Mouse (Mus musculus): ENCODE measurements around the gene Nhlrc4. TPM values are rescaled to one million over a fixed set of nuclear protein-coding genes. Genes with fewer than 3 reads are reported as not detected.

Gene Nhlrc4
- polyA plus RNA-seq, 1 experiment, result 0.30 TPM

DNA sequence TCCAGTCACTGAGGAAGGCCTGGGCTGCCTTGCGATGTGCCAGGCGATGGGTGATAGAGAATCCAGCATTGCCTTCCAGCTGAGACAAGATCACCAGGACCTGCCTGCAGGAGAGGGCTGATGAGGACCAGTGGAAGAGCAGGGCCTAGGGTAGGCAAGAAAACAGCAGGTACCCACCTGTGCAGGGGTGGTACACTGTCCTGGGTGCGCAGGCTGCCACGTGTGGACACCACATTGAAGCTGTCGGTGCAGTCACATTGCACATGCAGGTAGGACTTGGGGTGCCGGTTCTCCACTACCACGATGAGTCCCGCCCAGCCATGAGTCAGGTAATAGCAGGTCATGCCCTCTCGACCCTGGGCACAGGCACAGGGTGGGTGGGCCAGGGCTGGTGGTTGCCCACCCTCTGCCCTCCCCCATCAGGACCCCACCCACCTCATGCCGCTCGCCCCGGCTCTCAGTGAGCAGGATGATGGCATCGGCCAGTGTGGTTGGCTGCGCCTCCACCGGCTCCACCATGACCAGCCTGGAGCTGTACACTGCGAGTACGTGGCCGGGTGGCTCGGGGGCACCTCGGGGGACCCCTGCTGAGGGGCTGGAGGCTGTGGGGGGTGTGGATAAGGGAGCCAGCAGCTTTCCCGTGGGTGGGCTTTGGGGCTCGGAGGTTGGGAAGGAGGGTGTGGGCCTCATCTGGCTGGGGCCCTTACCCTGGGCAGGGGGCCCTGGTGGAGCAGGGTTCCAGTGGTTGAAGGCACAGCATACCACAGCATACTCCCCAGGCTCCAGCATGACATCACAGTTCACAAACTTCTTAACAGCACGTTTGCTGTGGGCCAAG lies 15.1 kb upstream of the Nhlrc4 start:
- DNase-seq (ENCODE audit: extremely low spot score in 1 of 2, low spot score in 1 of 2), result no peak

DNA sequence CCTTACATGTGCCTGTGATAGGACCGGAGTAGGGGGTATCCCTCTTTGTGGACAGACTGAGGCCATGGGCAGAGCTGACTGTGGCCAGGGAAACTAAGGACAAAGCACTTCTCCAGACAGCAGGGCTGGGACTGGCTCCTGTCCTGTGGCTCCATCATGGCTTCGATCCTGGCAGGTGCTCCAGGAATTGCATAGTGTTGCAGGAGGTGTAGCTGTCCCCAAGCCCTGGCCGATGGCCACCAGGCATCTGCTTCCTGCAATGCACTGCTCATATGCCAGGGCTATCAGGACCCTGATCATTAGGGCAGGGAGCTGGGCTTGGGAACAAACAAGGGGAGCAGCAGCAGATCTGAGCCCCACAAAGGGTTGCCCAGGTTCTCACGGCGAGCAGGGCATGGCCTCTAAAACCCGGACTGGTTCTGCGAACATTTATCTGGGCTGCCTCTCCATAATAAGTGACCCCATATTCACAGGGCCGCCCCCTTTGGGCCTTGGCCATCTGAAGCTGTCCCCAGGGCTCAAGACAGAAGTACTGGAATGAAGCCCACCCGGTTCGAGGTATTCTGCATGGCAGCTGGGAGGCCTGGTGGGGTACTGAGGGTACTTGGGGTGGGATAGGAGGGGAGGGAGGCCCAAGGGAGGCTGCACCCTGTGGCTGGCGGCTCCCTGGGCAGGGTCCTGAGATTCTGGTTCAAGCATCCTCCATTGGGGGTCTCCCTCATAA lies 14.2 kb upstream of the Nhlrc4 start:
- no peak for DNase-seq (ENCODE audit: extremely low spot score in 1 of 2, low spot score in 1 of 2)

DNA sequence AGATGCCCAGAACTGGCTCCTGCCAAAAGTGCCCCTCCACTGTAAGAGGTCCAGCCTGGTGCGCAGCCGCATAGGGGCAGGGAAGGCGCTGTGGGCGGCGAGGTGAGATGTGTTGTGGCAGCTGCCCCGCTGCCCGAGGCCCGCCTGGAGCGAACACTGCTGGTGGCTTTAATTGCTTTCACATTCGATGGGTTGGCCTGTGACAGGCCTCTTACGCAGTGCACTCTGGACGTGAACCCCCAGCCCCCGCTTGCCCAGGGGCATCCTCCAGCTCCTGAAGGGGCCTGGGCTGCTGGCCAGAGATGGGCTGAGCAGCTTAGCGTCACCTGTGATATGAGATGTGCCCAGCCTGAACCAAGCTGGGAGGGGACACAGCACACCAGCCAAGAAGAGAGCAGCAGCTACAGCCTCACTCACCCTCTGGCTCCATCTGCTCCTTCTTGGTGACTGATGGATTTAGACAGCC lies 12.9 kb upstream of the Nhlrc4 start:
- DNase-seq (ENCODE audit: extremely low spot score in 1 of 2, low spot score in 1 of 2), result no peak

DNA sequence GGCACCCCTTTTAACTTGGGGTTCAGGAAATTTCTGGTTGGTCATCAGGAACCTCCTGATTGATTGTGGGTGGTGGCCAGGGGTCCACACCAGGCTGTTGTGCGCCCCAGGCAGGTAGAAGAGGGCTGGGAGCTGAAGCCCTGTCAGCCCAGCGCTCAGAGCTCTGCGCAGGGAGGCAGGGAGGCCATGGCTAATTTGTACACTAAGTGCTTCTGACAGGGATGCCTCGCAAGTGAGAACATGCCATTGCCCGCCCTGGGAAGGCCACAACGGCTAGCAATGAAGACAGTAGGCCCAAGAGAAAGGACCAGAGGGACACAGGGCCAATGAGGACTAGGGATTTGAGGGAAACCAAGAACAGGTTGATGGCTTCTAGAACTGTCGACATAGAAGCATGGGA lies 11.9 kb upstream of the Nhlrc4 start:
- no peak for DNase-seq (ENCODE audit: extremely low spot score in 1 of 2, low spot score in 1 of 2)

DNA sequence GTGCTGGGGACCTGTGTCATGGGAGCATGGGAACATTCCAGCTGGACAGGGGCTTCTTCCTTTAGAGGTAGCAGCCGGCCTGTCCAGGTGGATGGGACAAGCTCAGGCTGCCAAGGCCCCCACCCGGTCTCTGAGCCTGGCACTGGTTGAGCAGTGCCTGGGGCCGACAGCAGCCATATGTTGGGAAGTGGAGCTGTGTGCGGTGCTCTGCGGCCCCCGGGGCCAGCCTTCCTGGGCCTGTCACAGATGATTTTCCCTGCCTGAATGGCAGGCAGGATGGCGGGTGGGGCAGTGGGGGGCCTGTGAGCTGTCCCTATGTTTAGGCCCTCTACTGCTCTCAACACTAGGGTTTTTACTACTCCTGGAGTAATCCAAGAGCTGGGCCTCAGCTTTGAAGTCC lies 11.4 kb upstream of the Nhlrc4 start:
- DNase-seq (ENCODE audit: extremely low spot score in 1 of 2, low spot score in 1 of 2), result no peak

DNA sequence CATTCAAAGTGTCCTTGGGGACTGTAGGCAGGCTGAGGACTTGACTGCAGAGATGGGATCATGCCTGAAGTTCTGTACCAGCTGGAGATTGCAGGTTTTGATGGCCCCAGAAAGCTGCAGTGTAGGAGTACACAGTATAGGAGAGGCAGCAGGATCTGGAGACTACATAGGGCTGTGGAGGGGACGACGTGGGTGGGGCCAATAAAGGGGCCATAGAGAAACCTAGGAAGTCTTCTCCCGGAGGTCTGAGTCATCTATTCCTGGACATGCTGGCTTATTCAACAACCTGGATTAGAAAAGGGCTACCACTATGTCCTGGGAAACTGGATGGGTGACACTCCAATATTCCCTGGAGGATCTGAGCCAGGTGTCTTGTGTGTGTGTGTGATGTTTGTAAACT lies 11.0 kb upstream of the Nhlrc4 start:
- no peak for DNase-seq (ENCODE audit: extremely low spot score in 1 of 2, low spot score in 1 of 2)

DNA sequence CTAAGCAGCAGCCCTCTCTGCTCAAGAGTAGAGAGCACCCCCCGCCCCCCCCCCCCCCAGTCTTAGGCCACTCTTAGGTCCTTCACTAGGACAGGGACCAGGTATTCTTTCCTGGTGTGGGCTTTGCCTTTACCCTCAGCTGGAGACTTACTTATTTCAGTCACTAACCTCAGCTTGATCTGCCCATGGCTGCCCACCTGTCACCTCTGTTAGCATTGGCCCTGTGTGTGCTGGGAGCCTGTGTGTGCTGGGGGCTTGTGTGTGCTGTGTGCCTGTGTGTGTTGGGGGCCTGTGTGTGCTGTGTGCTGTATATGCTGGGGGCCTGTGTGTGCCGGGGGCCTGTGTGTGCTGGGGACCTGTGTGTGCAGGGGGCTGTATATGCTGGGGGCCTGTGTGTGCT lies 9.9 kb upstream of the Nhlrc4 start:
- no peak for DNase-seq (ENCODE audit: extremely low spot score in 1 of 2, low spot score in 1 of 2)

DNA sequence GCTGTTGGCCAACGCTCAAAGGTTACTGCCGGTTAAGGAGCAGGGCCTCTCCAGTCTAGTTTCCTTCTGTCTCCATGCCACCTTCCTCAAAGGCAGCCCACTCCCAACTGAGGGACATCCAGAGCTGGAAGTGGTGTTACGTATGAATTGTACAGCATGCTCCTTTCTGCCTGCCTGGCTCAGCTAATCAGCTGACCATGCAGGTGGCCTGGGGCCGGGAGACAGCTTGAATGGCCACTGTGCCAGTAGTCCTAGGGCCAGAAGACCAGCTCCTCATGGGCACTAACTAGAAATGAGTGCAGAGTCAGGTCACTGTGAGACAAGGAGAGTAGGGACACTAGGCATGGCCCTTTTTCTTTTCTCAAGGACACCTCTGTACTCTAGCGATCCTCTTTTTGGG lies 8.4 kb upstream of the Nhlrc4 start:
- DNase-seq (ENCODE audit: extremely low spot score in 1 of 2, low spot score in 1 of 2), result no peak

DNA sequence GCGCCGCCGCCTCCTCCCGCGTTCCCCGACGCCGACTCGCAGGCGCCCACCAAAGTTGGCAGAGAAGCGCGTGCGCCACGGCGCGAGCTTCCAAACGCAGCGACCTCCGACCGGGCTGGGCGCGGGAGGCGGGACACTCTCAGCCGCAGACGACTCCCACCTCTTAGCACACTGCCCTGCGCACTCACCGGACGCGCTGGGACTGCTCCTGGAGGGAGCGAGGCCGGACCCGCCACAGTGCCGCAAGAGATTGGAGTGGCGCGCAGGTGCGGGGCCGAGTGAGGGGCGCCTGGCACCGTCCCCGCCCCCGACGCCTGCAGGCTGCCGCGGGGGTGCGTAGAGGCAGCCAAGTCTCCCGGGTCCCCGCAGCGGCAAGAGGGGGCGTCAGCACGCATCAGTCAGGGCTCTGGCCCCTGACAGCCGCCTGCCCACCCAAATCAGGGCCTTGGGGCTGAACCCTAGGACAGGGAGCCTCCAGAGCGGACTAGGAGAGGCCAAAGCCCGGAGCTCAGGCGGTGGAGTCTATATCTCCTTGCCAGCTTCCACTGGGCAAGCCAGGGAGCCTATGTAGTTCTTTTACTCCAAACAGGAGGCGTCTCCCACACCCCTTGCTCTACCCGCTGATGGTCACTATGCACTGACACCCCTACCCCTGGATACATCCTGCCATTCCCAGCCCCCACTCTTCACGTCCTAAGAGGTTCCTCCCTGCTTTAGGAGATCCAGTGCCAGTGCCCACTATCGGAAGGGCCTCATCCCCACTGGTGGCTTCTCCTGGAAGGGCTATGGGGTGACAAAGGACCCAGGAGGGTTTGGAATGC lies 7.3 kb upstream of the Nhlrc4 start, which contains the start of gene A930017K11Rik:
Gene A930017K11Rik (minus strand): TSS at position 763 of the 821 bp plus-strand sequence.
- DNase-seq (ENCODE audit: extremely low spot score in 1 of 2, low spot score in 1 of 2), result no peak

DNA sequence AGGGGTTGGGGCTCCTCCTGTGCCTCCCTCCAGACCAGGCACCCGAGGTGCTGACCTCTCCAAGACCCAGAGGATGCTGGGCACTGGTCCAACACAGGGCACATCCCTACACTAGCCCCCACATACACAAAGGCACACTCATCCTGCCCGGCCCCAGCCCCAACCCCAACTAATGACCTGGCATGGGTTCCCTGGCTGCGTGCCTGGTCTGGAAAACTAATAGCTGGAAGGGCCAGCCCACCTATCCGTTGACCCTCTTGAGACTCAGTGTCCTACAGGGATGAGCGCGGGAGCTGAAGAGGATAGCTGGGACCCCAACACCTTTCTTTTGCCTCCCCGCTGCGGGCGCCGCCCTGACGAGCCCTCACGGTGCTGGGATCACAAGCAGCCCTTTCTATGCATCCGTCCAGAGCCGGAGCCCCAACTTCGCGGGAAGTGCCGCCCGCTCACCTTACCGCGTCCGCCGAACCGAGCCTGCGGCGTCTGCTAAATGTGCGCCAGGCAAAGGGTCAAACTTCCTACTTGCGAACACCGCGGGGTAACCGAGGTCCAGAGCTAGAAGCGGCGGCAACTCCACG lies 6.6 kb upstream of the Nhlrc4 start:
- no peak for DNase-seq (ENCODE audit: extremely low spot score in 1 of 2, low spot score in 1 of 2)

DNA sequence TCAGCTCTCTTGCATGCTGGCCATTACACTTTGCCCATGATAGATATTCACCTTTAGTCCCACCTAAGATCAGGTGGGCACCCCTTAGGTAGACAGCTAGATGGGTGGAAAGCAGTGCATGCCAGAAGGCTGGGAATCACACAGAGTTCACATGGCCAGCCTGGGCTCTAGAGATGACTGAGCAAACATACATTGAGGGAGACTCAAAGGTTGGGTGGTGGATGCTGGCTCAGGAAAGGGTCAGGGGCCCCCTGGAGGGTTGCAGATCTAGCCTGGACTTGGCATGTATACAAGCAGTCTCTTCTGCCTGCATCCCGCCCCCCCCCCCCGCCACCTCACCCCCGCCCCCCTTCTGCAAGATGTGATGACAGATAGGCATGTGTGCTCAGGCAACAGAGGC lies 5.9 kb upstream of the Nhlrc4 start:
- no peak for DNase-seq (ENCODE audit: extremely low spot score in 1 of 2, low spot score in 1 of 2)

DNA sequence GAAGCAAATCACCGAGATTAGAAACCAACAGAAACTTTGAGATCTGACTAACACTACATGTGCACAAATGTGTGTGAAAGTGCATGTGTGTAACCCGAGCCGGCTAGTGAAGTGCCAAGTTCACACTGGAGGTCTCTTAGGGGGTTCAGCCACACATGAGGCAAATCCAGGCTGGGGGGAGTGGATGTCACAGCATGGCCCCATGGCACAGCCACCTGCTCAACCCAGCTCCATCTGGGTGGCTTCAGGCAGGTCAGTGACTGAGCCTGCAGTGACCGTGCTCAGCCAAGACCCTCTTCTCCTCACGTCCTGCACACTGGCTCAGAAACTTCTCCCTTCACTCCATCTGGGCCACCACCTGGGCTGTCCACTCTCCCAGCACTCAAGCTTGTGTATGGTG lies 5.2 kb upstream of the Nhlrc4 start:
- no peak for DNase-seq (ENCODE audit: extremely low spot score in 1 of 2, low spot score in 1 of 2)

DNA sequence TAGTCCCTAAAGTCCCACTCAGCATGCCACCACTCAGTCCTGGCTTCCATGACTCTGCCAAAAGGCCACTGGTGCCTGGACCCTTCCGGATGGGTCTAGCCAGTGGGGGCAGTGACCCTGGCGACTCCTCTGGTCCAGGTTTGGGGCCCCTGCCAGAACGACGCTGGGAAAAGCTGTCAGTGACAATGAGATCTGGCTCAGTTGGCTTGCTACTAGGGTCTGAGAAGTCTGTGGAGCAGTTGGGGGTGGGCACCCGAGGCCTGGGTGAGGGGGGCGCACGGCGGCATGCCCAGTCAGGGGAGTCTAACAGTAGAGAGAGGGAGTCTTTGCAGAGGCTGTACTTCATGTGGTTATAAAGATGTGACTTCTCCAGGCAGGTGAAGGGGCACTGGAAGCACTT lies 3.3 kb upstream of the Nhlrc4 start:
- DNase-seq (ENCODE audit: extremely low spot score in 1 of 2, low spot score in 1 of 2), result no peak

DNA sequence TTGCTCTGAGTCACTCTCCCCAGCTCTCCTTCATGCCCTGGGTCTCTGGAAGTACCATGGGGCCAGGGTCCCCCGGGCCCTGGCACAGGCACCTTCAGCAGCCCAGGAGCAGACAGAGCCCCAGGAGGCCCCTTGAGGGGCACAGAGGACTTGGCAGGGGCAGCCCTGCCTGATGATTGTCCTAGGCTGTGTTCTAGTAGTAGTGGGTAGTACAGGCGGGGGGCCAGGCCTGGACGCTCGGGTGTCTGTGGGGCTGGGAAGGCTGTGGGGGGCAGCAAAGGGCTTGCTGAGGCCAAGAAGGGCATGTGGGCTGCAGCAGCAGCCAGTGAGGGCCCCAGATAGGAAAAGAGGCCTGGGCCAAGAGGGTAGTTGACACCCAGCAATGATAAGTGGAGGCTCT lies 2.8 kb upstream of the Nhlrc4 start:
- DNase-seq (ENCODE audit: extremely low spot score in 1 of 2, low spot score in 1 of 2), result no peak

DNA sequence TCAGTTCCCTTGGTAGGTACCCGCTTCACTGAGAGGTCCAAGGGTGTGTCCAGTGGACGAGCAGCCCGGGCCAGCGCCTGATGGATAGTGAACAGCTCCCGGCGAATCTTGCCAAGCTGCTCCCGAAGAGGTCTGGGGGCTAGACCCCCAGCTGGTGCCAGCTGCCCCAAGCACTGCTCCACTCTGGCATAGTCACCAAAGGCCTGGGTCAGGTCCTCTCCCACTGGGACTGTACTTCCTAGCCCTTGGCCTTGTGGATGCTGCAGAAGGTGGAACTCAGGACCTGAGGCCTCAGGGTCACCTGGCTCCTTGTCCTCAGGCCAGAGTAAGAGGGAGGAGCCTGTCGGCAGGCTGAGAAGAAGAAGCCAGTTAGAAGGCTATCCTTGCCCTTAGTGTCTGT lies 2.1 kb upstream of the Nhlrc4 start:
- no peak for DNase-seq (ENCODE audit: extremely low spot score in 1 of 2, low spot score in 1 of 2)

DNA sequence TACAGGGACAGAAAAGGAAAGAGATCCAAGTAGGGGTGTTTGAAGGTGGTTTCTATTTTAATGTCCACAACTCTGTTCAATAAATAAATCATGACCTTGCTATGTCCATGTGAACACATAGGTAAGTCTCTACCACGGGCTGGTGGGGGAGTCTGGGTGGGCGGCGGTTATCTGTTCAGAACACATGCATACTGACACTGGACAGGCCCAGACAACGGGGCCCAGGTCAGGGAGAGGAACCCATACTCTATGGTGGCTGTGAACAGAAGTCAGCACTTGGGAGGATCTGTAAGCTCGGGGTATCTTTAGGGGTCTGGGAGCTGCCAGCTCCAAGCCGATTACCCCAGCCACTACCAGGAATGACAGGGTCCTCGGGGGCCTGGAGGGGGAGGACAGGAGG lies 1.6 kb upstream of the Nhlrc4 start:
- no peak for DNase-seq (ENCODE audit: extremely low spot score in 1 of 2, low spot score in 1 of 2)

DNA sequence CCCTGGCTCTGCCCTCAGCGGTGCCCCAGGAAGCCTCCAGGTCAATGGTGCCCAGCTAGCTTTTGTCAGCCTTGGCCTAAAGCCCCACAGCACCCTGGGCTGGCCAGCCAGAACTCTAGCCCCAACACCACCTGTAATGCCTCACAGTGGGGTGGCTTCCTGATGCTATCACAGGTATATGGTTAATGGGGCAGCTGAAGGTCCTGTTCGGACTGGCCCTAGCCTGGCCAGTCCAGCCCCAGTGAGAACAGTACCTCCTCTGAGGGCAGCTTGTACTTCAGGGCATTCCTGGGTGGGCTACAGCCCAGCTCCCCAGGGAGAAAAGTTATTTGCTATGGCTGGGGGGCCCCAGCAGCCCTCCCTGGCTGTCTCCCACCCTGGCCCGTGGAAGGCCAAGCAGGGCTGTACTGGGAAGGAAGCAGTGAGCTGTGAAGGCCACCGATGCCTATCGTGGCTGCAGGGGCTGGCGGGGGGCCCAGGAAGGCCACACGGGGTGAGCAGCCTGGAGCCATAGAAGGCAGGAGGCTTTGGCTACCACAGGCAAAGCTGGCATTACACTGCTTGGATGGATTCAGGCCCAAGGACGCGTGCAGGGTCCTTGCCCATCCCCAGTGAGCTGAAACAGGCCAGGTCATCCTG lies 875 bp upstream of the Nhlrc4 start:
- no peak for DNase-seq (ENCODE audit: extremely low spot score in 1 of 2, low spot score in 1 of 2)

DNA sequence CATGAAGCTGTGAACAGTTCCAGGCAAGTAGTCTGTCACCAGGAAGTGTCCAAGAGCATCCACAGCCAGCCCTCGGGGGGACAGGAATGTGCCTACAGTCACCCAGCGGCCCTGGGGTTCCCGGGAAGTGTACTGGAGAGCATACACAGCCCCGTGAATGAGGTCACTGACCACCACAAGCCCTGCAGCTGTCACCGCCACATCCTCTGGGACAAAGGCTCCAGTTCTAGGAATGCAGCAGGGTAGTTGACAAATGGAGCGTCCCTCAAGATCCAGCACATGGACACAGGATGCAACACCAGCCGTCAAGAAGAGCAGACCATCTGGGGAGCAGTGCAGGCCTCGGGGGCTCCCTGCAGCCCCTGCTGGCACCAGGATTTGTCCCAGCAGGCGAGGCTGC lies 992 bp downstream of the Nhlrc4 start:
- no peak for DNase-seq (ENCODE audit: extremely low spot score in 1 of 2, low spot score in 1 of 2)

DNA sequence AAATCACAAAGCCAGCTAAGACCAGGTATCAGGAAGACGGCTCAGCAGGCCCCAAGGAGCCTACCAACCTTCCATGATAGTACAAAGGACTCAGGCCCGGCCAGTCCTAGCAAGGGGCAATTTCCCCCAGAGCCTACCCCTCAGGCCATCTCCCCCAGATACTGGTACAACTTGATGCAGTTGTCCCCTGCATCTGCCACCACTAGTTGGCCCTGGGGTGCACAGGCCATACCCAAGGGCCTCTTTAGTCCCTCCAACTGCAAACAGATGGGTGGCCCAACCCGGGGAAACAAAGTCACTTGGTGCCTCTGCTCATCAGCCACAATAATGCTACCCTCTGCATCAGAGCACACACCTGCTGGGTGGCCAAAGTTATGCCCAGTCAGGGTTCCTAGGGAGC lies 1.5 kb downstream of the Nhlrc4 start:
- no peak for DNase-seq (ENCODE audit: extremely low spot score in 1 of 2, low spot score in 1 of 2)

DNA sequence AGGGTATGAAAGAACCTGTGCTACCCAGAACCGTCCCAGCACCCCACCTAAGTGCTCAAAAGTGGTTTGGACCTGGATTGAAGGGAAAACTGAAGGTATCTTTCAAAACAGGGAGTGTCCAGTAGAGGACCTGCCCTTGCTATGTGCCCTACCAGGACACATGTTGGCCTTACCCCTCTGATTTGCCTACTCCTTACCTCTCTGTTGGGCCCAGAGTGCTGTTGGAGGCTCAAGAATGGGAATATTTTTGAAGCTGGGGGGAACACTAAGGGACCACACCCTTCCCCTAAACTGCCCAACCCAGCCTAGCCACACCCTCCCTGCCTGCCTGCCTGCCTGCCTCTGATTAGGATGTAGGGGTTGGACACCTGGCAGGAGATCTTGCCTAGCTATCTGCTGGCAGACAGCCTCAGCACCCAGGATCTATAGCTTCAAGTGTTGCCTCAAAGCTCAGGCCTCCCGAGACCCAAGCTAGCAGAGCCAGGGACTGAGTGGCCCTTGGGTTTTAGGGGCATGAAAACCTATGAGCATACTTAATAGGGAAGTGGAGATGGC lies 2.1 kb downstream of the Nhlrc4 start:
- no peak for DNase-seq (ENCODE audit: extremely low spot score in 1 of 2, low spot score in 1 of 2)

All from frontal cortex, adult 2 months (tissue).